Mouse (Mus musculus) hindbrain, embryonic 10.5 days (tissue): ENCODE results near the gene Ptafr. TPM values are rescaled to one million over a fixed set of nuclear protein-coding genes. Genes with fewer than 3 reads are reported as not detected.
A peak's percentile ranks its signal among the peaks of the same experiment; 100 is the strongest.

ENCODE experiments used
- DNase-seq: peaks from one replicate; pipeline ENCODE4 v3.0.0-alpha.2; 2017; ENCODE audit warnings: low spot score
- H3K27ac ChIP-seq: fragments of 300-500 bp; sonication (generic); 2 replicates; pipeline ENCODE4 v1.5.1; 2016; ENCODE audit warnings: mild to moderate bottlenecking, moderate library complexity
- H3K27me3 ChIP-seq: fragments of 300-500 bp; sonication (generic); 2 replicates; pipeline ENCODE4 v1.6.1; 2016; ENCODE audit warnings: mild to moderate bottlenecking; ENCODE audit not compliant: poor library complexity, insufficient read depth, severe bottlenecking
- H3K36me3 ChIP-seq: fragments of 300-500 bp; sonication (generic); 2 replicates; pipeline ENCODE4 v1.6.1; 2016; ENCODE audit warnings: mild to moderate bottlenecking, moderate library complexity
- H3K4me1 ChIP-seq: fragments of 300-500 bp; sonication (generic); replicated peaks from 2 replicates; pipeline ENCODE4 v1.6.1; 2016; ENCODE audit warnings: mild to moderate bottlenecking
- H3K4me3 ChIP-seq: fragments of 300-500 bp; sonication (generic); 2 replicates; pipeline ENCODE4 v1.5.1; 2016; ENCODE audit warnings: mild to moderate bottlenecking, moderate library complexity
- H3K9me3 ChIP-seq: fragments of 300-500 bp; sonication (generic); 2 replicates; pipeline ENCODE4 v1.6.1; 2016; ENCODE audit warnings: mild to moderate bottlenecking, moderate library complexity
- WGBS: fragments of 180-500 bp; shearing (Covaris S2); methylation state at CpG from one replicate; pipeline ENCODE4 v1.1.7; 2016; 5-methylcytosine and 5-hydroxymethylcytosine counted together
- polyA plus RNA-seq: library from polyadenylated mRNA; unstranded; fragments of >200 nt; fragmentation: Nextera tagmentation; extraction: Ambion mirVana; gene quantifications from 2 replicates; pipeline ENCODE4 v1.2.1, GENCODE M21; 2016

Ptafr gene
- 0.42 and 0.81 TPM in 2 replicates for polyA plus RNA-seq

DNA sequence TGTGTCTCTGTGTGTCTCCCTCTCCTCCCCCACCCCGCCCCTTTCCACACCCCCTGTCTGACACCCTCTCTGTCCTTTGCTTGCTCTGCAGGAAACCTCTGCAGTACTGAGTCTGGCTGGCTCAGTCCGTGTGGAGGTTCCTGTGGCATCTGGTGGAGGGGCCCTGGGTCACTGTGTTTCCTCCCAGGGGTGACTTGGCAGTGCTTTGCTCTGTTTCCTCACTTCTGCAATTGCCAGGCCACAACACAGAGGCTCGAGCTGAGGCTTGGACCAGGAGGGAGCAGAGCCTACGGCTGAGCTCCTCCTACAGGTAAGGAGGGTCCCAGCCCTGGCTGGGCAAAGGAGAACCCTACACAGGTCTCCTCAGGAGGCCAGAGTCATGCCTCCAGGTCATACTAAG lies at the start of gene Ptafr:
Ptafr (plus strand) TSS at position 103 of the 400 bp plus-strand sequence.
- Histone ChIP-seq H3K4me1 (0 out of 2 replicates have a peak, but pooled peaks cover 6% of the 10 kb centered on the region), H3K4me3 (no peak within 1 kb of the TSS), H3K36me3 (no peaks in the 10 kb centered on the region), H3K9me3 (peaks cover under 1% of the 10 kb centered on the region; the same call in 1 of the 2 replicates), H3K27me3 (no peaks in the 10 kb centered on the region), H3K27ac (no peak within 1 kb of the TSS)
- no peak for DNase-seq
- 41% methylated on average over 4 of the region's 4 CpGs for WGBS

DNA sequence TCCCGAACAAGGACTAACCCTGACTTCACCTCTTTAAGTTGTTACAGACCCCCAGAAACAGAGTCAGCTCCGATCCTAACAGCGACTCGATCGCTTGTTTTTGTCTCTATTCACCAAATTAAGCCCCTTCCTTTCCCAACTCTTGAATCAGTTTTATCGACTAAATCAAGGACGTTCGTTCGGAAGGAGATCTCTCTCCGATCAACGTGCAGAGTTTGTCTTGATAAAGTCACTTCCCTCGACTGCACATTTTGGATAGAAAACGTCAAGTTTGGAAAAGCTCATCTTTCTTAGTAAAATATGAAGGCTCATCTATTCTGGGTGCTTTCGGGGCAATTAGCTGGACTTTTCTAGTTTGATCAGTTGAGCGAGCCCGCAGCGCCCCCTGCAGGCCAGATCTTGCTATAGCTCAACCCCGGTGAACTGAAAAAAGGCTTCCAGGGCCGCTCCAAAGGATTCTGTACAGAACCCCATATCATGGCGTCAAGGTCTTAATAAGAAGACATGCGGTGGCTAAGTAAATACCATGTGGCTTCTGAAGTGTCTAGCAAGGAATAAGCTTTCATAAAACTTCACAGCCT lies 49.2 kb upstream of the Ptafr start:
- no peaks in the 10 kb centered on the region for H3K9me3 ChIP-seq
- no peaks in the 10 kb centered on the region for H3K36me3 ChIP-seq
- peak overlapping the region; percentile 74; the same call in 1 of the 2 replicates for H3K27ac ChIP-seq
- peaks cover 29% of the 10 kb centered on the region for H3K4me1 ChIP-seq
- peak; percentile 89 for DNase-seq
- peaks cover 11% of the 10 kb centered on the region for H3K27me3 ChIP-seq
- H3K4me3 ChIP-seq = peak overlapping the region; percentile 58
- WGBS = 3% methylated on average over 21 of the region's 21 CpGs

DNA sequence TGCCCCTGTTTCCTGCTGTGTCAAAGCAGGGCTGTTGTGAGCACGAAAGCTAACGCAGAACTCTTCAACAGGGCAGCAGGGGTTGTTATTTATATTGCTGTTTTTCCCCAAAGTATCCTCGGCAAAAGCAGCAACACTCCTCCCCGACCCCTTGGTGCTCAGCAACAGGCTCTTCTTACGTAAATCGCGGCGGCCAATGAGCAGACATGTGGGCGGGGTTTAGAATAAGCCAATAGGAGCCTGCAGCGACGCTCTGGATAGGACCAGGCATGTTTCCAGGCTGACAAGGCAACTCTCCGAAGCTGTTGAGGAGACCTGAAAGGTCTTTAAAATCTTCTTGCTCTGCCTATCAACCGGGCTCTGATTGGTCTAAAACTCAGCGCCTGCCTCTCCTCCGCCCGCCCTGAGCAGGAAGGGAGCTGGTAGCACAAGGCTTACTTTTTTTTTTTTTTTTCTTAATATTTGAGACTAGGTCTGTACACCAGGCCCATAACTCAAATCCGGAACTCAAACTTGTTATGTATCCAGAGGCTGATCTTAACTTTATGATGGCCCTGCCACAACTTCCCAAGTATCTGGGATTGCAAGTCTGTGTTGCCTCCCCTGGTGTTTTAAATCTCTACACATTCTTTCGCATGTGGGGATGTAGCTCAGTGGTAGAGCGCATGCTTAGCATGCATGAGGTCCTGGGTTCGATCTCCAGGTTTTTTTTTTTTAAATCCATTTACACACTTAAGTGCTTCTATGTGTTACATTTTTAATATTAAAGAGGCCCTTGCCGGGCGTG lies 48.3 kb upstream of the Ptafr start:
- Histone ChIP-seq H3K4me1 (peaks cover 24% of the 10 kb centered on the region), H3K9me3 (no peaks in the 10 kb centered on the region), H3K27ac (peak overlapping the region; percentile 74), H3K27me3 (peaks cover 11% of the 10 kb centered on the region), H3K4me3 (peak overlapping the region; percentile 58), H3K36me3 (no peaks in the 10 kb centered on the region)
- peak; percentile 88 for DNase-seq
- WGBS = 20% methylated on average over 22 of the region's 22 CpGs

DNA sequence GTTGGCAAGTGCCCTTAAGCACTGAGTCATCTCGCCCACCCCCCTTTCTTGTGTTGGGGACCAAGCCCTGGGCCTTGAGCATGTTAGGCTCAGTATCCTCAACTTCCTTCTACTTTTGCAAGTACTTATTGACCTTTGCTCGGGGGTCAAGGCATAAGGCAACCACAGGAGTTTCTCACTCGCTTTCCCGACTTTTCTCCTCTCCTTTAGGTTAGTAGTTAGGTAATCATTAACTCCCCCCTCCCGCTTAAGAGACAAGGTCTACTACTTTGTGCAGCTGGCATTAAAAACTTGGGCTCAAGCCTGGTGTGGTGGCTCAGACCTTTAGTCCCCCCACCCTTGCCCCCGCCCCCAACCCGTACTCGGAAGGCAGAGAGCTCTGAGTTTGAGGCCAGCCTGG lies 45.8 kb upstream of the Ptafr start:
- H3K4me1 ChIP-seq = peaks cover 22% of the 10 kb centered on the region
- no peak overlapping the region for H3K27ac ChIP-seq
- WGBS = 78% methylated on average over 8 of the region's 8 CpGs
- no peaks in the 10 kb centered on the region for H3K9me3 ChIP-seq
- no peak overlapping the region for H3K4me3 ChIP-seq
- H3K36me3 ChIP-seq = no peaks in the 10 kb centered on the region
- H3K27me3 ChIP-seq = peaks cover 7% of the 10 kb centered on the region
- DNase-seq = no peak

DNA sequence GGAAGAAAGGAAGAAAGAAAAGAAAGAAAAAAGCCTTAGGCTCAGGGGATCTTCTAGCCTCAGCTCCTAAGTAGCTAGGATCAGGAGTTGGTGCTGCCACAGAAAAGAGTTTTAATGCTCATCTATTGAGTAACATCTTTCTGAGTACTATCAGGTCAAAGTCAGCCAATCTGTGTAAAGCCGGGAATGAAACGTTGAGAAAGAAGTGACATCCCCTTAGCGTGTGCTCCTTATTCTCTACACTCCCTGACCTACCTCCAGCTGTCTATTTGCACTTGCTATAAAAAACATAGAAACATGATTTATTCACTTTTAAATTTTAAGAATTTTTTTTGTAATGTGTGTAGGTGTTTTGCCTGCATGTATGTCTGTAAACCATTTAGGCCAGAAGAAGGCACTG lies 44.7 kb upstream of the Ptafr start:
- H3K4me3 ChIP-seq = no peak overlapping the region
- H3K36me3 ChIP-seq = no peaks in the 10 kb centered on the region
- no peaks in the 10 kb centered on the region for H3K27me3 ChIP-seq
- H3K4me1 ChIP-seq = peaks cover 15% of the 10 kb centered on the region
- H3K9me3 ChIP-seq = no peaks in the 10 kb centered on the region
- H3K27ac ChIP-seq = no peak overlapping the region
- 91% methylated on average over 3 of the region's 3 CpGs for WGBS
- DNase-seq = no peak

DNA sequence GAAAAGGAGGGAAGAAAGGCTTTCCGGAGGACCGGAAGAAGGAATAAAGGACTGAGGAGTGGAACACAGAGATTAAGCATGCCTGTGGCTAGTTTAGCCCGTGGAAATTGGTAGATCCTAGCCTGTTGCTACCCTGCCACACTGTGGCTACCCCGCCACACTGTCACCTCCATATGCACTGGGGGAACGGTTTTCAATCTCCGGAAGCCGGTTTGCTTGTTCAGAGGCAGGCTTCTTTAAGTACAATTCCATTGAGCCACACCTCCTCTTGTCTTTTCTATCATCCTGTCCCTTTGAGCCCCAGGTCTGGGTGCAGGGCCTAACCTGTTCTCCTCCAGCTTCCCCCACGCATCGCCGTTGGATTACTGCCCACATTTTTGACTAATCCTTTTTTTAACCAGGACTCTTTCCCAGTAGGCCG lies 39.5 kb upstream of the Ptafr start:
- H3K4me1 ChIP-seq = peaks cover 8% of the 10 kb centered on the region
- no peak for DNase-seq
- whole genome bisulfite sequencing = 18% methylated on average over 11 of the region's 11 CpGs

DNA sequence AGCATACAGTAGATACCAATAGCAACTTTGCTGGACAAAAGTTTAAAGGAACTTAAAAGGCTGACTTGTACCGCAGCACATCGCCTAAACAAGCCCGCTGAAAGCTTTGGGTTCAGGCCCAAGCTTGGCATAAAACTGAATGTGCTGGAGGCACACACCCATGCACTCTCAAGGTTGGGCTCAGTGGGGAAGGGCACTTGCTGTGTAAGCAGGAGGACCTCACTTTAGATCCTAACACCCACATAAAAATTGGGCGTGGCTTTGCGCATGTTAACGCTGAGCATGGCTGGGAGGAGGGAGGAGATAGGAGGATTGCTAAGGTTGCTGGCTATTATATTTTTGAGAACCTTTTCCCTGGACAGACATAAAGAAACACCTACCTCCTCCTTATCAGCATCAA lies 39.1 kb upstream of the Ptafr start:
- 52% methylated on average over 6 of the region's 6 CpGs for WGBS

More for the DNA sequence above, 39.5 kb upstream of the Ptafr start:
- H3K27ac ChIP-seq = peak overlapping the region; percentile 29; the same call in 1 of the 2 replicates
- H3K9me3 ChIP-seq = no peaks in the 10 kb centered on the region
- no peak overlapping the region for H3K4me3 ChIP-seq
- peaks cover 8% of the 10 kb centered on the region for H3K36me3 ChIP-seq
- H3K27me3 ChIP-seq = no peaks in the 10 kb centered on the region

DNA sequence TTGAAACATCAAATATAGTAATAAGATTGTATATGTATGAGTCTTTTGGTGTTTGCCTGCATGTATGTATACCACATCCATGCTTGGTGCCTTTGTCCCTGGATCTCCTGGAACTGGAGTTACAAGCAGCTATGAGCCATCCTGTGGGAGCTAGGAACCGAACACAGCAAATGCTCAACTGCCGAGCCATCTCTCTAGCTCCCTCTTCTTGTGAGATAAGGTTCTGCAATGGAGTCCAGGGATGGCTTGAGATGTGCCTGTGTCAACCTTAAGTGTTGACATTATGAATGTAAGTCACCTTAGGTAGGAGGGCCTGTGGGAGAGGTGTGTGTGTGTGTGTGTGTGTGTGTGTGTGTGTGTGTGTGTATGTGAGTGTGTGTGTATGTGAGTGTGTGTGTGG lies 37.2 kb upstream of the Ptafr start:
- H3K36me3 ChIP-seq = peaks cover 31% of the 10 kb centered on the region
- no peaks in the 10 kb centered on the region for H3K27me3 ChIP-seq
- no peak overlapping the region for H3K27ac ChIP-seq
- no peak for DNase-seq
- H3K4me3 ChIP-seq = no peak overlapping the region
- H3K4me1 ChIP-seq = peaks cover 11% of the 10 kb centered on the region
- WGBS = 55% methylated on average over 2 of the region's 2 CpGs
- H3K9me3 ChIP-seq = no peaks in the 10 kb centered on the region; the same call in 1 of the 2 replicates

More for the DNA sequence above, 39.1 kb upstream of the Ptafr start:
- Histone ChIP-seq H3K36me3 (peaks cover 12% of the 10 kb centered on the region), H3K4me3 (no peak overlapping the region), H3K4me1 (peaks cover 8% of the 10 kb centered on the region), H3K27me3 (no peaks in the 10 kb centered on the region), H3K9me3 (no peaks in the 10 kb centered on the region), H3K27ac (peak overlapping the region; percentile 29; the same call in 1 of the 2 replicates)
- no peak for DNase-seq

DNA sequence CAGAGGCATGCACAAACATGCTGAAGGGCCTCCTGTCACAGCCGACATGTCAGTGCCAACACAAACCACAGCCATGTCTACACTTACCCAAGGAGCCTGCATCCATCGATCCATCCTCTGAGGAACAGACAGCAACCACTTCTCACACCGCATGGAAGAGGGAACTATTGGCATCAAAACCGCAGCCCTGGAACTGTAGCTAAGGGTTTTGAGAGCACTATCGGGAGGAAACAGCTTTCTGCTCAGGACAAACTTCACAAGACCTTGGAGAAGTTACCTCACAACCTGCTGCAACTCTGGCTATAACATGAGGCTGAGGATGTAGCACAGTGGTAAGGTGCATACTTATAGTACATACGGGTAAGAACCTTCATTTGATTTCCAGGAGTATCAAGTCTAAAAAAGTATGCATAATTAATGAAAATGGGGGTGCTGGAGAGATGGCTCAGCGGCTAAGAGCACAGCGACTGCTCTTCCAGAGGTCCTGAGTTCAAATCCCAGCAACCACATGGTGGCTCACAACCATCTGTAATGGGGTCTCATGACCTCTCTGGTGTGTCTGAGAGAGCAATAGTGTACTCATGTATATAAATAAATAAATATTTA lies 35.8 kb upstream of the Ptafr start:
- Histone ChIP-seq H3K4me3 (no peak overlapping the region), H3K4me1 (peaks cover 25% of the 10 kb centered on the region), H3K36me3 (peaks cover 33% of the 10 kb centered on the region), H3K9me3 (no peaks in the 10 kb centered on the region; the same call in 1 of the 2 replicates), H3K27ac (no peak overlapping the region), H3K27me3 (no peaks in the 10 kb centered on the region)
- WGBS = 93% methylated on average over 8 of the region's 8 CpGs
- no peak for DNase-seq

DNA sequence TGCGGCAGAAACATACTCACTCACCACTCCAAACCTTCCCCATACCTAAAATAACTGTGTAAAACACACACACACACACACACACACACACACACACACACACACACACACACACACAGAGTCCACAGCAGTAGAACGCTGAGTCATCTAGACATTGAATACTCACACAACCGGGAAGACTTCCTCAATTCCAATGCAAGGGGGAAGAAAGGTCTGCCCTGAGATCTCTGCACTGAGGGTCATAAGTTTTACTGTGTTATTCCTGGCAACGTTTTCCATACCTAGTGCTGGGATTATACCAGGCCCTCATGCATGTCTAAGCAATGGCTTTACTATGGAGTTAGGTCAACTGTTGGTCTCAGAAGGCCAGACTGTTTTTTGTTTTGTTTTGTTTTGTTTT lies 34.5 kb upstream of the Ptafr start:
- Histone ChIP-seq H3K9me3 (no peaks in the 10 kb centered on the region; the same call in 1 of the 2 replicates), H3K36me3 (peaks cover 33% of the 10 kb centered on the region), H3K27ac (no peak overlapping the region), H3K27me3 (no peaks in the 10 kb centered on the region), H3K4me1 (peaks cover 31% of the 10 kb centered on the region), H3K4me3 (no peak overlapping the region)
- DNase-seq = no peak
- 88% methylated on average over 4 of the region's 4 CpGs for WGBS

DNA sequence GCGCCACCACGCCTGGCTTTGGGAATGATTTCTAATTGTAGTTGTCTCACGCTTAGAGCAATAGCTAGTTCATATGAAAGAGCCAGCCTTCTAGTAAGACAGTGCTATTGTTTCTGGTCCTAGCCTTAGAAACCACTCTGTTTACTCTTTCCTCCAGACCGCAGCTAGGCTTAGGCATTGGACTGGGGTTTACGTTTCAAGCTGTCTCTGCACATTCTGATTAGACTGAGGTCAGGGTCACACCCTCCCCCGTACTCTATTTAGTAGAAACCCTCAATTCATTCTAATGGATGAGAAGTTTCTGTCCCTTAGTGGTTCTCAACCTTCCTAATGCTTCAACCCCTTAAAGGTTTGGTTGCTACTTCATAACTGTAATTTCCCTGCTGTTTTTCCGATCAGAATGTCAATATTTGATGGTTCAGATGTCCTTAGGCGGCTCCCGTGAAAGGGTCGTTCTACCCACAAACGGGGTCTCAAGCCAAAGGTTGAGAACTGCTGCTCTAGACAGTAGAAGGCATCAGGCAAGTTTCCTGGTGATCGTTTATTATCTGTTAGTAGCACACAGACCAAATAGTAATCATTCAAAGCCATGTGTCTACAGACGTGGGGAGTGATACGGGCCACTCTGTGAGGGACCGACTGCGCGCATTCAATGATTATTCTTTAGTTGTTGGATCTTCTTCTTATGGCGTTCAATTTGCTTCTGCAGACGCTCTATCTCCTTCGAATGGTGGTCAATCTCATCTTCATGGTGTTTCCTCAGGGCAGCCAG lies 33.6 kb upstream of the Ptafr start:
- H3K4me1 ChIP-seq = peaks cover 27% of the 10 kb centered on the region
- H3K27ac ChIP-seq = no peak overlapping the region
- peaks cover 33% of the 10 kb centered on the region for H3K36me3 ChIP-seq
- no peak for DNase-seq
- no peaks in the 10 kb centered on the region for H3K27me3 ChIP-seq
- H3K4me3 ChIP-seq = no peak overlapping the region
- H3K9me3 ChIP-seq = no peaks in the 10 kb centered on the region; the same call in 1 of the 2 replicates
- 93% methylated on average over 20 of the region's 20 CpGs for WGBS

DNA sequence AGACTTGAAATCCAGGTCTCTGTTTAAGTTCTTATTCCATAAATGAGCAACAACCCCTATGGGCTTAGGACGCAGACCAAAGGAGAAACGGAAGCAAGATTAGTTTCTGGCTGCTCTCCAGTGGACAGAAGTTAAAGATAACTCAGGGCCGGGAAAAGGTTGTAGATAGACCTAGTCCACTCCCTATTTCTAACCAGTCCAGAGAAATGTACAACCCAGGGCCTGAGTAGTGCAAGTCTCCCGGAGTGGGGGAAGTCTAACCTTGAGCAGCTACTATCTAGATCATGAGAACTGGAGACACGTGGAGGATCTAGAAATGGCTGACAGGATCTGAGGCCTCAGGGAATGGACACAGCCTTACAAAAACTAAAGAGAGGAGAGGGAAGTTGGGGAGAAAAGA lies 31.4 kb upstream of the Ptafr start:
- whole genome bisulfite sequencing = 47% methylated on average over 5 of the region's 5 CpGs
- Histone ChIP-seq H3K4me3 (peak overlapping the region; percentile 86), H3K36me3 (peaks cover 37% of the 10 kb centered on the region), H3K9me3 (no peaks in the 10 kb centered on the region; the same call in 1 of the 2 replicates), H3K27me3 (no peaks in the 10 kb centered on the region), H3K4me1 (peaks cover 43% of the 10 kb centered on the region), H3K27ac (peak overlapping the region; percentile 97)
- no peak for DNase-seq
